Mouse (Mus musculus) limb, embryonic 14.5 days (tissue): Measurements from ENCODE around the gene Csrnp1. TPM values are rescaled to one million over a fixed set of nuclear protein-coding genes. Genes with fewer than 3 reads are reported as not detected.
"Not testable (repeated sequence)": the region's sequence is repeated elsewhere in the genome, so short reads cannot be mapped to it uniquely, and the experiment has no call there.

Source experiments
- ATAC-seq: fragments of 200-750 bp; cut with Nextera tagmentation; 2 replicates; pipeline ENCODE4 v1.8.0; 2017; ENCODE audit warnings: low read depth, moderate number of reproducible peaks, moderate TSS enrichment; ENCODE audit not compliant: low FRiP score
- DNase-seq: peaks from one replicate; pipeline ENCODE4 v3.0.0-alpha.2; 2015; ENCODE audit warnings: low spot score
- H3K27ac ChIP-seq: fragments of 300-500 bp; sonication (generic); replicated peaks from 2 replicates; pipeline ENCODE4 v1.5.1; 2014; ENCODE audit warnings: low read depth, mild to moderate bottlenecking, low read length, moderate library complexity, mixed read lengths
- H3K27me3 ChIP-seq: fragments of 300-500 bp; sonication (generic); 2 replicates; pipeline ENCODE4 v1.6.1; 2014; ENCODE audit warnings: low read length, mixed read lengths; ENCODE audit not compliant: control insufficient read depth, insufficient read depth
- H3K36me3 ChIP-seq: fragments of 300-500 bp; sonication (generic); 2 replicates; pipeline ENCODE4 v1.6.1; 2014; ENCODE audit warnings: mild to moderate bottlenecking, low read length, moderate library complexity, mixed read lengths; ENCODE audit not compliant: control insufficient read depth, insufficient read depth
- H3K4me1 ChIP-seq: fragments of 300-500 bp; sonication (generic); 2 replicates; pipeline ENCODE4 v1.6.1; 2014; ENCODE audit warnings: antibody characterized with exemption, low read length, mixed read lengths; ENCODE audit not compliant: control insufficient read depth, insufficient read depth
- H3K4me2 ChIP-seq: fragments of 300-500 bp; sonication (generic); replicated peaks from 2 replicates; pipeline ENCODE4 v1.6.1; 2014; ENCODE audit warnings: low read depth, mild to moderate bottlenecking, low read length, moderate library complexity; ENCODE audit not compliant: severe bottlenecking
- H3K4me3 ChIP-seq: fragments of 300-500 bp; sonication (generic); replicated peaks from 2 replicates; pipeline ENCODE4 v1.5.1; 2014; ENCODE audit warnings: low read length
- H3K9ac ChIP-seq: fragments of 300-500 bp; sonication (generic); 2 replicates; pipeline ENCODE4 v1.6.1; 2014; ENCODE audit warnings: mild to moderate bottlenecking, low read depth, low read length, moderate library complexity; ENCODE audit not compliant: severe bottlenecking
- H3K9me3 ChIP-seq: fragments of 300-500 bp; sonication (generic); 2 replicates; pipeline ENCODE4 v1.6.1; 2016; ENCODE audit warnings: low read length; ENCODE audit not compliant: control insufficient read depth
- POLR2A ChIP-seq: fragments of 200-500 bp; IDR thresholded peaks from 2 replicates; pipeline ENCODE4 v1.8.0; 2012; ENCODE audit warnings: inconsistent platforms, mild to moderate bottlenecking, moderate library complexity, borderline replicate concordance; ENCODE audit not compliant: insufficient read depth, insufficient read length; ENCODE audit errors: extremely low read depth
- WGBS: fragments of 180-500 bp; shearing (Covaris S2); extraction: QIAGEN DNeasy Blood & Tissue Kit; methylation state at CpG from one replicate; pipeline ENCODE4 v1.1.7; 2014; 5-methylcytosine and 5-hydroxymethylcytosine counted together
- polyA plus RNA-seq, 2 experiments: library from polyadenylated mRNA; depleted of rRNA in 1 of 2; stranded (reverse) in 1 of 2; unstranded in 1 of 2; fragments of >200 nt; fragmentation: Nextera tagmentation in 1 of 2; extraction: Ambion mirVana in 1 of 2; gene quantifications; 2 replicates each; pipeline versions ENCODE4 v1.2.1 to v1.2.3; 2012 to 2014

Gene Csrnp1
- polyA plus RNA-seq, 2 experiments, result 2.8 to 12.8 TPM

- no peak for TF ChIP-seq POLR2A
- Histone ChIP-seq H3K4me1 (no peaks in the 10 kb centered on the region; the same call in 1 of the 2 replicates), H3K36me3 (no peaks in the 10 kb centered on the region), H3K27ac (no peak overlapping the region), H3K9me3 (no peaks in the 10 kb centered on the region), H3K4me2 (no peak overlapping the region), H3K9ac (no peak overlapping the region), H3K27me3 (no peaks in the 10 kb centered on the region), H3K4me3 (no peak overlapping the region)
- 71% methylated on average over 9 of the region's 10 CpGs for WGBS
- ATAC-seq, result no peak
- DNase-seq, result no peak
Measured at GRCm38 (mm10) chr9:120016956-120017355, 32.5 kb upstream of the Csrnp1 start.

GRCm38 (mm10) chr9:120014828-120015227, 30.4 kb upstream of the Csrnp1 start:
- H3K4me1 ChIP-seq, result peaks cover 4% of the 10 kb centered on the region; the same call in 1 of the 2 replicates
- DNase-seq (no peak), ATAC-seq (no peak)
- H3K36me3 ChIP-seq, result no peaks in the 10 kb centered on the region
- no peak overlapping the region for H3K27ac ChIP-seq
- no peak for TF ChIP-seq POLR2A
- no peak overlapping the region for H3K9ac ChIP-seq
- no peaks in the 10 kb centered on the region for H3K9me3 ChIP-seq
- H3K4me3 ChIP-seq, result no peak overlapping the region
- no peaks in the 10 kb centered on the region for H3K27me3 ChIP-seq
- H3K4me2 ChIP-seq, result no peak overlapping the region
- 56% methylated on average over 6 of the region's 6 CpGs for WGBS

GRCm38 (mm10) chr9:120013251-120013820, 28.9 kb upstream of the Csrnp1 start:
- no peak for TF ChIP-seq POLR2A
- Histone ChIP-seq H3K9me3 (no peaks in the 10 kb centered on the region), H3K27ac (no peak overlapping the region), H3K36me3 (no peaks in the 10 kb centered on the region), H3K9ac (no peak overlapping the region), H3K4me3 (no peak overlapping the region), H3K4me1 (peaks cover 4% of the 10 kb centered on the region; the same call in 1 of the 2 replicates), H3K27me3 (no peaks in the 10 kb centered on the region), H3K4me2 (no peak overlapping the region)
- 67% methylated on average over 11 of the region's 11 CpGs for WGBS
- no peak for ATAC-seq
- DNase-seq, result no peak

GRCm38 (mm10) chr9:120012781-120013180, 28.3 kb upstream of the Csrnp1 start:
- no peaks in the 10 kb centered on the region for H3K36me3 ChIP-seq
- 78% methylated on average over 5 of the region's 5 CpGs for WGBS
- TF ChIP-seq POLR2A, result no peak
- no peak for ATAC-seq
- H3K4me3 ChIP-seq, result no peak overlapping the region
- H3K27ac ChIP-seq, result no peak overlapping the region
- H3K9ac ChIP-seq, result no peak overlapping the region
- H3K9me3 ChIP-seq, result no peaks in the 10 kb centered on the region
- H3K4me2 ChIP-seq, result no peak overlapping the region
- no peak for DNase-seq
- peaks cover 4% of the 10 kb centered on the region; the same call in 1 of the 2 replicates for H3K4me1 ChIP-seq
- H3K27me3 ChIP-seq, result no peaks in the 10 kb centered on the region

GRCm38 (mm10) chr9:120012161-120012560, 27.7 kb upstream of the Csrnp1 start:
- not testable (repeated sequence) for H3K27me3 ChIP-seq, H3K4me2 ChIP-seq, H3K4me3 ChIP-seq, H3K27ac ChIP-seq, ATAC-seq, H3K4me1 ChIP-seq, H3K9ac ChIP-seq, H3K36me3 ChIP-seq, H3K9me3 ChIP-seq, DNase-seq
- 83% methylated on average over 6 of the region's 6 CpGs for WGBS

GRCm38 (mm10) chr9:120011533-120011932, 27.1 kb upstream of the Csrnp1 start:
- H3K4me1 ChIP-seq, result peaks cover 4% of the 10 kb centered on the region; the same call in 1 of the 2 replicates
- peak overlapping the region; percentile 78 for H3K4me2 ChIP-seq
- peak; percentile 56 for ATAC-seq
- DNase-seq, result peak; percentile 63
- no peak overlapping the region for H3K27ac ChIP-seq
- under 1% methylated on average over 10 of the region's 10 CpGs for WGBS
- H3K36me3 ChIP-seq, result no peaks in the 10 kb centered on the region
- H3K9me3 ChIP-seq, result no peaks in the 10 kb centered on the region
- no peaks in the 10 kb centered on the region for H3K27me3 ChIP-seq
- no peak for TF ChIP-seq POLR2A
- no peak overlapping the region for H3K9ac ChIP-seq
- H3K4me3 ChIP-seq, result peak overlapping the region; percentile 39
